Mouse (Mus musculus) midbrain, embryonic 14.5 days (tissue): ENCODE results near the gene Tkt. TPM values are rescaled to one million over a fixed set of nuclear protein-coding genes. Genes with fewer than 3 reads are reported as not detected.

ENCODE experiments used
- ATAC-seq: fragments of 200-750 bp; cut with Nextera tagmentation; 2 replicates; pipeline ENCODE4 v1.8.0; 2017; ENCODE audit warnings: moderate number of reproducible peaks, moderate library complexity; ENCODE audit not compliant: low FRiP score, low TSS enrichment
- DNase-seq: peaks from one replicate; pipeline ENCODE4 v3.0.0-alpha.2; 2015
- H3K27ac ChIP-seq: fragments of 300-500 bp; sonication (generic); replicated peaks from 2 replicates; pipeline ENCODE4 v1.5.1; 2014; ENCODE audit warnings: mild to moderate bottlenecking, low read depth, low read length, moderate library complexity
- H3K27me3 ChIP-seq: fragments of 300-500 bp; sonication (generic); 2 replicates; pipeline ENCODE4 v1.6.1; 2014; ENCODE audit warnings: low read length, control low read depth, mixed read lengths; ENCODE audit not compliant: control insufficient read depth, insufficient read depth
- H3K36me3 ChIP-seq: fragments of 300-500 bp; sonication (generic); 2 replicates; pipeline ENCODE4 v1.6.1; 2014; ENCODE audit warnings: low read length, control low read depth; ENCODE audit not compliant: control insufficient read depth, insufficient read depth
- H3K4me1 ChIP-seq: fragments of 300-500 bp; sonication (generic); 2 replicates; pipeline ENCODE4 v1.6.1; 2014; ENCODE audit warnings: mild to moderate bottlenecking, antibody characterized with exemption, low read length, control low read depth; ENCODE audit not compliant: control insufficient read depth, insufficient read depth
- H3K4me2 ChIP-seq: fragments of 300-500 bp; sonication (generic); 2 replicates; pipeline ENCODE4 v1.6.1; 2014; ENCODE audit warnings: mild to moderate bottlenecking, low read length, moderate library complexity
- H3K4me3 ChIP-seq: fragments of 300-500 bp; sonication (generic); replicated peaks from 2 replicates; pipeline ENCODE4 v1.5.1; 2014; ENCODE audit warnings: low read depth, low read length
- H3K9ac ChIP-seq: fragments of 300-500 bp; sonication (generic); replicated peaks from 2 replicates; pipeline ENCODE4 v1.6.1; 2014; ENCODE audit warnings: mild to moderate bottlenecking, low read length, moderate library complexity
- H3K9me3 ChIP-seq: fragments of 300-500 bp; sonication (generic); 2 replicates; pipeline ENCODE4 v1.6.1; 2016; ENCODE audit warnings: low read length, control low read depth, mixed read lengths; ENCODE audit not compliant: control insufficient read depth
- WGBS: fragments of 180-500 bp; shearing (Covaris S2); extraction: QIAGEN DNeasy Blood & Tissue Kit; methylation state at CpG from one replicate; pipeline ENCODE4 v1.1.7; 2014; 5-methylcytosine and 5-hydroxymethylcytosine counted together
- polyA plus RNA-seq: library from polyadenylated mRNA; unstranded; fragments of >200 nt; fragmentation: Nextera tagmentation; extraction: Ambion mirVana; gene quantifications from 2 replicates; pipeline ENCODE4 v1.2.1, GENCODE M21; 2014

Tkt gene
- polyA plus RNA-seq, 1 experiment from 2014 or later: 94.2 TPM

DNA sequence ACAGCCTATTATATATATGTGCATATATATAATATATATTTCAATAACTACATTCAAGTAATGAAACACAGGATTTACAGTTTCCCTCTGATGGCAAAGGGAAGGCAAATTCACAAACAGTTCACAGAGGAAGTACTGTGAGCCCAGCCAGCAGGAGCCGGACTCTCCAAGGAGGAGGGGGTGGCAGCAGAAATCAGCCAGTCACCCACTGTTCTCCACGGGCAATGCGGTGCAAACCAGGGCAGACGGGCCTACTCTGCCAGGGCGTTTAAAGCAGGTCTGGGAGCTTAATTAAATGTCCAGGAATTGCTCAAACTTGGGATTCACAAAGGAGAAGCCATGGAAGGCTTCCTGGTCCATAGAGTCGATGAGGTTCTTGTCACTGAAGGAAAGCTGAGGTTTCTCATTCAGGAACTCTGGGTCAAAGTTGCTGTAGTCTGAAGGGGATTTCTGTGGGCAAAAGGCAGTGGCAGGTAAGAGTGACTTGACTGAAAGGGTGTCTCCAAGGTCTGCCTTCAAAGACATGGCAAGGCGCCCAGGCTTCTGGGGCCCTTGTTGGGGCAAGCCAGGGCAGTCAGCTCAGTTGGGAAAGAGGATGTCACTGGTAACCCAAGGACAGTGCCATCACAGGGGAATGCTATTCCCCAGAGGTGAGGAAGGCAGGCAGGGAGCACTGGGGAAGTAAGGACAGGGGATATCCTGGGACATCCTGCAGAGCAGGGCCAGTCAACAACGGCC is 47.6 kb downstream of the Tkt start:
- ATAC-seq (no peak), DNase-seq (no peak)
- H3K4me3 ChIP-seq: no peak overlapping the region

DNA sequence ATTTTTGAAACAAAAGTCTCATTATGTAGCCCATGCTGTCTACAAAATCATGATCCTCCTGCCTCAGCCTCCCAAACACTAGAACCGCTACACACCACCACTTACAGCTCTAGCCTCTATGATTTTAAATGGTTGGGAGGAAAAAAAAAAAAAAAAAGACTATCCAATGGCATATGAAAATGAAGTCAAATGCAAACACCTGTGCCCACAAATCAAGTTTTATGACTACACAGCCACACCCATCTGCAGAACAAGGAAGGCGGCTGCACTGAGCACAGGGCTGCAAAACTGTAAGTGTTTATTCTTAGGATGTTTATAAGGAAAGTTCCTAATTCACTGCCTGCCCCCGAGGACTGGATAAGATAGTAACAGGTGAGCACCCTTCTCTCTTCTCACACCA is 48.2 kb downstream of the Tkt start:
- 95% methylated on average over 3 of the region's 3 CpGs for WGBS
- Histone ChIP-seq H3K27ac (no peak overlapping the region), H3K4me1 (peaks cover 17% of the 10 kb centered on the region), H3K27me3 (no peaks in the 10 kb centered on the region), H3K4me3 (no peak overlapping the region), H3K9me3 (no peaks in the 10 kb centered on the region), H3K36me3 (no peaks in the 10 kb centered on the region), H3K9ac (no peak overlapping the region), H3K4me2 (no peak overlapping the region)
- ATAC-seq: no peak
- DNase-seq: no peak

More for the DNA sequence above, 47.6 kb downstream of the Tkt start:
- Histone ChIP-seq H3K4me1 (peaks cover 17% of the 10 kb centered on the region), H3K9me3 (no peaks in the 10 kb centered on the region), H3K27me3 (no peaks in the 10 kb centered on the region), H3K36me3 (no peaks in the 10 kb centered on the region), H3K27ac (no peak overlapping the region), H3K4me2 (no peak overlapping the region), H3K9ac (no peak overlapping the region)
- WGBS: 88% methylated on average over 8 of the region's 8 CpGs

GRCm38 (mm10) chr14:30597142-30597541 is 49.0 kb downstream of the Tkt start:
- Histone ChIP-seq H3K9me3 (no peaks in the 10 kb centered on the region), H3K36me3 (no peaks in the 10 kb centered on the region), H3K4me1 (peaks cover 17% of the 10 kb centered on the region), H3K27me3 (no peaks in the 10 kb centered on the region), H3K4me3 (no peak overlapping the region), H3K27ac (no peak overlapping the region), H3K9ac (no peak overlapping the region), H3K4me2 (no peak overlapping the region)
- DNase-seq: no peak
- no peak for ATAC-seq
- 81% methylated on average over 2 of the region's 2 CpGs for WGBS

GRCm38 (mm10) chr14:30606817-30607216 is 58.7 kb downstream of the Tkt start:
- H3K27ac ChIP-seq: no peak overlapping the region
- no peaks in the 10 kb centered on the region for H3K9me3 ChIP-seq
- no peaks in the 10 kb centered on the region for H3K4me1 ChIP-seq
- H3K9ac ChIP-seq: no peak overlapping the region
- no peak for DNase-seq
- 89% methylated on average over 5 of the region's 5 CpGs for WGBS
- H3K36me3 ChIP-seq: no peaks in the 10 kb centered on the region
- no peak overlapping the region for H3K4me3 ChIP-seq
- H3K4me2 ChIP-seq: no peak overlapping the region
- no peak for ATAC-seq
- no peaks in the 10 kb centered on the region for H3K27me3 ChIP-seq

- WGBS: 85% methylated on average over 4 of the region's 4 CpGs
Measured at GRCm38 (mm10) chr14:30607696-30608095, 59.5 kb downstream of the Tkt start.

GRCm38 (mm10) chr14:30608176-30608575 is 60.0 kb downstream of the Tkt start:
- ATAC-seq (no peak), DNase-seq (no peak)
- H3K4me3 ChIP-seq: no peak overlapping the region
- no peaks in the 10 kb centered on the region for H3K9me3 ChIP-seq
- H3K27me3 ChIP-seq: no peaks in the 10 kb centered on the region
- peaks cover 2% of the 10 kb centered on the region; the same call in 1 of the 2 replicates for H3K4me1 ChIP-seq
- H3K4me2 ChIP-seq: no peak overlapping the region
- WGBS: 90% methylated on average over 6 of the region's 6 CpGs
- H3K36me3 ChIP-seq: no peaks in the 10 kb centered on the region
- H3K9ac ChIP-seq: no peak overlapping the region
- no peak overlapping the region for H3K27ac ChIP-seq

More at GRCm38 (mm10) chr14:30607696-30608095, 59.5 kb downstream of the Tkt start:
- DNase-seq: no peak
- peaks cover 2% of the 10 kb centered on the region; the same call in 1 of the 2 replicates for H3K4me1 ChIP-seq
- ATAC-seq: no peak
- H3K36me3 ChIP-seq: no peaks in the 10 kb centered on the region
- H3K27ac ChIP-seq: no peak overlapping the region
- H3K4me3 ChIP-seq: no peak overlapping the region
- H3K9ac ChIP-seq: no peak overlapping the region
- H3K27me3 ChIP-seq: no peaks in the 10 kb centered on the region
- H3K9me3 ChIP-seq: no peaks in the 10 kb centered on the region
- H3K4me2 ChIP-seq: no peak overlapping the region

DNA sequence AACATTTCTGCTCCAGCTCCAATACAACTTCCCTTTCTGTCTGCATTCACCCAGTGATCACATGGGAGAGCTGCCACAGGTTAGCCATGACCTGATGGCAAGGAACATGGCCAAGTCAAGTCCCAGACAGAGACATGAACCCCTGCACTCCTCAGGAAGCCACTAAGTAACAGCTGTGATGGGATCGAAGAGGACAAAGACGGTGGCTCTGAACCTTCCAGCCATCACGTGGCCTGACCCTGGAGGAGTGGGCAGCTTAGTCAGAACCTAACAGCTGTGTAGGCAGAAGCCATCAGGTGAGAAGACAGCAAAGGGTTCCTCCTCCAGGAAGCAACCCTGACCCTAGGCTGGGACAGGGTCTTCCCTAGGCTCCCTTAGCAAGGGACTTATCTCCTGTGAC is 61.3 kb downstream of the Tkt start:
- H3K27ac ChIP-seq: no peak overlapping the region
- no peak overlapping the region for H3K4me3 ChIP-seq
- no peak overlapping the region for H3K9ac ChIP-seq
- DNase-seq (no peak), ATAC-seq (no peak)
- H3K4me2 ChIP-seq: no peak overlapping the region
- whole genome bisulfite sequencing: 89% methylated on average over 3 of the region's 3 CpGs
- H3K9me3 ChIP-seq: no peaks in the 10 kb centered on the region
- H3K27me3 ChIP-seq: no peaks in the 10 kb centered on the region
- H3K4me1 ChIP-seq: peaks cover 2% of the 10 kb centered on the region; the same call in 1 of the 2 replicates
- H3K36me3 ChIP-seq: no peaks in the 10 kb centered on the region

- Histone ChIP-seq H3K4me2 (no peak overlapping the region), H3K9ac (no peak overlapping the region), H3K36me3 (no peaks in the 10 kb centered on the region), H3K9me3 (no peaks in the 10 kb centered on the region), H3K4me3 (no peak overlapping the region), H3K27ac (no peak overlapping the region), H3K27me3 (no peaks in the 10 kb centered on the region), H3K4me1 (peaks cover 2% of the 10 kb centered on the region; the same call in 1 of the 2 replicates)
- WGBS: 85% methylated on average over 2 of the region's 2 CpGs
- no peak for DNase-seq
- ATAC-seq: no peak
Measured at GRCm38 (mm10) chr14:30610304-30610703, 62.1 kb downstream of the Tkt start.

DNA sequence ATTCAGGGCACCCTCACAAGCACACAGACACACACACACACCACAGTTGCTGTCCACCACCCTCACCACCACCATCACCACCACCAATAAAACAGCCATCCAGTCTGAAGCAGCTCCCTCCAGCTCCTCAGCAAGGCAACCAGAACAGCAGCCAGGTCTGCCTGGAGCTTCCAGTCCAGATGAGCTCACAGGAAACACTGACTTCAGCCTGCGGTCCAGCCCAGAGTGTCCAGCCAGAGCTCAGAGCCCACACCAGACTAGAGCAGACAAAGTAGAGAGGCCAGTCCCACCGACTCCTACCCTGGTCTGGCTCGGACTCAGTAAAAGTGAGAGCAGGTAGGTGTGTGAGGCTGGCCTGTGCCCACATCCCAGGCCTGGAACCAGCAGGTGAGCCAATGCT is 62.8 kb downstream of the Tkt start:
- WGBS: 84% methylated on average over 3 of the region's 3 CpGs
- DNase-seq: no peak
- Histone ChIP-seq H3K27me3 (no peaks in the 10 kb centered on the region), H3K27ac (no peak overlapping the region), H3K9ac (no peak overlapping the region), H3K4me2 (no peak overlapping the region), H3K4me3 (no peak overlapping the region), H3K36me3 (no peaks in the 10 kb centered on the region), H3K9me3 (no peaks in the 10 kb centered on the region), H3K4me1 (peaks cover 2% of the 10 kb centered on the region; the same call in 1 of the 2 replicates)
- no peak for ATAC-seq
